Mouse (Mus musculus): Measurements from ENCODE around the gene Shld1. TPM values are rescaled to one million over a fixed set of nuclear protein-coding genes. Genes with fewer than 3 reads are reported as not detected.

The Shld1 gene
- polyA plus RNA-seq, 1 experiment from 2014 or later: 18.2 TPM

GRCm38 (mm10) chr2:132724561-132724960 is 37.8 kb downstream of the Shld1 start:
- H3K27me3 ChIP-seq: no peaks in the 10 kb centered on the region
- WGBS: 92% methylated on average over 7 of the region's 7 CpGs
- no peak for ATAC-seq (ENCODE audit: insufficient number of reproducible peaks, insufficient read depth, low FRiP score, low TSS enrichment, low read depth)
- H3K9me3 ChIP-seq: no peaks in the 10 kb centered on the region
- H3K4me2 ChIP-seq: no peak overlapping the region
- H3K4me1 ChIP-seq (replicated peaks): no peaks in the 10 kb centered on the region
- H3K4me3 ChIP-seq (replicated peaks): no peak overlapping the region
- no peaks in the 10 kb centered on the region for H3K36me3 ChIP-seq
- H3K9ac ChIP-seq (replicated peaks): no peak overlapping the region
- no peak overlapping the region for H3K27ac ChIP-seq

DNA sequence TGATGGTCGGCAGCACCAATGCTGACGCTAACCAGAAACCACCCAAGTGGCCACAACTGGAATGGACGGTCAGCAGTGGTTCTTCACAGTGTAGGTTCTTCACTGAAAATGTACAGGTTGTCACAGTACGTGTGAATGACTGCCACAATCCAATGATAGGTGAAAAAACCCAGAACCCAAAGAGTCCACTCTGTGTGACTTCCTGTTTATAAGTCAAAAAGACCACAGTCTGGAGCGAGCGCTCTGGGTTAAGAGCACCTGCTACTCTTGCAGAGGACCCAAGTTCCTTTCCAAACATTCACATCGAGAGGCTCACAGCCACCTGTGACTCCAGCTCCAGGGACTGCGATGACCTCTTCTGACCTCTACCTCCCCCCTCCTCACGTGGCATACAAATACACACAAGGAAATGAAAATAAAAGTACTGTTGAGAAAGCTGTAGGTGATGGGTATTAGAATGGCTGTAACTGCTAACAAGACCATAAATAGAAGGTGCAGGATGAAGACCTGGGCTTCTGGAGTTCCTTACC is 38.7 kb downstream of the Shld1 start:
- Histone ChIP-seq H3K4me1 (replicated peaks) (no peaks in the 10 kb centered on the region), H3K9ac (replicated peaks) (no peak overlapping the region), H3K27ac (no peak overlapping the region), H3K27me3 (no peaks in the 10 kb centered on the region), H3K4me3 (replicated peaks) (no peak overlapping the region), H3K9me3 (no peaks in the 10 kb centered on the region), H3K36me3 (no peaks in the 10 kb centered on the region), H3K4me2 (no peak overlapping the region)
- ATAC-seq (ENCODE audit: insufficient number of reproducible peaks, insufficient read depth, low FRiP score, low TSS enrichment, low read depth): no peak
- 85% methylated on average over 9 of the region's 9 CpGs for WGBS

DNA sequence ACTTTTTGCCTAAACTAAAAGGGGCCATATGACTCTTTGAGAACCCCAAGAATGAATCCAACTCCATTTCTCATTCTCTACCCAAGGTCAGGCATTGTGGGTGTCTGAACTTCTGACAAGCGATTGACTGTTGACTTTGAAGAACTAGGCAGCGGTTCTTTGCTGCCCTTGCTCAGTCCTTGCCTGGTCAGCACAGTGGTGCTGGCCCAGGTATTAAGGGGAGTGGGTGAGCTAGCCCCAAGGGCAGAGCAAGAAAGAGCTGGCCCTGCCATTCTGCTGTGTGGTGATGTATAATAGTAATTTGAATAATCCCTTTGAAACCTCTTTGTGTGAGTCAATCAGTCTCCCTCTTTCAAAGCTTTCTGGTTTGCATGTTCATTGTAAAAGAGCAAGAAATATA is 39.4 kb downstream of the Shld1 start:
- no peak overlapping the region for H3K27ac ChIP-seq
- no peaks in the 10 kb centered on the region for H3K9me3 ChIP-seq
- no peak overlapping the region for H3K9ac ChIP-seq (replicated peaks)
- ATAC-seq (ENCODE audit: insufficient number of reproducible peaks, insufficient read depth, low FRiP score, low TSS enrichment, low read depth): no peak
- H3K27me3 ChIP-seq: no peaks in the 10 kb centered on the region
- H3K4me2 ChIP-seq: no peak overlapping the region
- H3K4me3 ChIP-seq (replicated peaks): no peak overlapping the region
- 89% methylated on average over 2 of the region's 2 CpGs for WGBS
- no peaks in the 10 kb centered on the region for H3K36me3 ChIP-seq
- no peaks in the 10 kb centered on the region for H3K4me1 ChIP-seq (replicated peaks)

DNA sequence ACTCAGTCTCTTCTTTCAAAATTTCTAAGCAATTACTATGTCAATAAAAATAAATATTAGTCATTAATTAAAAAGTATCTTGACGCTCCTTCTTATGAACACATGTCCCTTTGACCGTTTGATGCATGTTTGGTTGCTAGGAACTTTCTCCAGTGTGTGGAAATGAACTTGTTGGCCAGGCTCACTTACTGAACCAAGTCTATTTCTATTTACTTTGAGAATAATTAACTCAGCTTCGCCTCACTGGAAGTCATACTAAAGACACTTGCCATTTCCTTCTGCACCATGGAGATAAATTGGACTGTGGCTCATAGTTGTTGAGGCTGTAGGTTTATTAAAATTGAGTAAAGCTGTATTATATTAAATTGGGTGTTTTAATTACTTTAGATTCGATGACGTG is 46.2 kb downstream of the Shld1 start:
- H3K9me3 ChIP-seq: no peaks in the 10 kb centered on the region
- no peaks in the 10 kb centered on the region for H3K36me3 ChIP-seq
- H3K4me1 ChIP-seq (replicated peaks): peaks cover 3% of the 10 kb centered on the region; the same call in 1 of the 2 replicates
- no peak for ATAC-seq (ENCODE audit: insufficient number of reproducible peaks, insufficient read depth, low FRiP score, low TSS enrichment, low read depth)
- H3K27me3 ChIP-seq: no peaks in the 10 kb centered on the region
- no peak overlapping the region for H3K4me3 ChIP-seq (replicated peaks)
- WGBS: 91% methylated on average over 5 of the region's 5 CpGs
- no peak overlapping the region for H3K27ac ChIP-seq
- H3K4me2 ChIP-seq: no peak overlapping the region
- no peak overlapping the region for H3K9ac ChIP-seq (replicated peaks)

- no peak for ATAC-seq (ENCODE audit: insufficient number of reproducible peaks, insufficient read depth, low FRiP score, low TSS enrichment, low read depth)
- Histone ChIP-seq H3K9ac (replicated peaks) (no peak overlapping the region), H3K4me2 (no peak overlapping the region), H3K27me3 (no peaks in the 10 kb centered on the region), H3K4me3 (replicated peaks) (no peak overlapping the region), H3K27ac (no peak overlapping the region), H3K36me3 (no peaks in the 10 kb centered on the region), H3K9me3 (no peaks in the 10 kb centered on the region), H3K4me1 (replicated peaks) (peaks cover 3% of the 10 kb centered on the region; the same call in 1 of the 2 replicates)
- whole genome bisulfite sequencing: 92% methylated on average over 10 of the region's 10 CpGs
Measured at GRCm38 (mm10) chr2:132733603-132734573, 47.2 kb downstream of the Shld1 start.

DNA sequence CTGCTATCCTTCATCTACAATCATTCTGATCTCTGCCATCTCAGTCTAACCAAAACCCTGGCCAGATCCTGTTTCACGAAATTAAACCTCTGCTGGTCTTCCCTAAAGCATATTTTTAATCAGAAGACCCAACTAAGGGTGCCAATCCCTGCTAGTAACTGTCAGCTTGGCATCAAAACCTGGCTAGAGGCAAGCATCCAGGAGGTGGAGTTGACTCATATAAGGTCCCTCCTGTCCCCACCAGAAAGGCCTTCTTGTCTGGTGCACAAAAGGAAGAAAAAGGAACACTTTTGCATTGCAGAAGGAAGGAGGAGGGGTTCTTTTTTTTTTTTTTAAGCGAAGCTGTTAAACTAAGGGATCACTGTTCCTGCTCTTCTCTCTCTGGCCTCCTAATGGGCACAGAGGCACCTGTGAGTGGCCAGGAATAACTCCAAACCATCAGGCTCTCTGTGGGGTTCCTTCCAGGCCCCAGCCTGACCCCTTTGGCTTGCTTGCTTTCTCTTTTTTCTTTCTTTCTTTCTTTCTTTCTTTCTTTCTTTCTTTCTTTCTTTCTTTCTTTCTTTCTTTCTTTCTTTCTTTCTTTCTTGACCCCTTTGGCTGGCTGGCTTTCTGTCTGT is 52.2 kb downstream of the Shld1 start:
- Histone ChIP-seq H3K27me3 (no peaks in the 10 kb centered on the region), H3K9me3 (no peaks in the 10 kb centered on the region), H3K4me1 (replicated peaks) (peaks cover 3% of the 10 kb centered on the region; the same call in 1 of the 2 replicates), H3K27ac (no peak overlapping the region), H3K9ac (replicated peaks) (no peak overlapping the region), H3K36me3 (no peaks in the 10 kb centered on the region), H3K4me2 (no peak overlapping the region), H3K4me3 (replicated peaks) (no peak overlapping the region)
- ATAC-seq (ENCODE audit: insufficient number of reproducible peaks, insufficient read depth, low FRiP score, low TSS enrichment, low read depth): no peak
- WGBS: 57% methylated on average over 2 of the region's 2 CpGs

GRCm38 (mm10) chr2:132741862-132742347 is 55.2 kb downstream of the Shld1 start:
- H3K27ac ChIP-seq: no peak overlapping the region
- H3K4me1 ChIP-seq (replicated peaks): peaks cover 3% of the 10 kb centered on the region; the same call in 1 of the 2 replicates
- H3K4me3 ChIP-seq (replicated peaks): no peak overlapping the region
- H3K9me3 ChIP-seq: no peaks in the 10 kb centered on the region
- no peaks in the 10 kb centered on the region for H3K27me3 ChIP-seq
- 77% methylated on average over 8 of the region's 8 CpGs for WGBS
- no peak overlapping the region for H3K4me2 ChIP-seq
- no peak overlapping the region for H3K9ac ChIP-seq (replicated peaks)
- H3K36me3 ChIP-seq: no peaks in the 10 kb centered on the region
- ATAC-seq (ENCODE audit: insufficient number of reproducible peaks, insufficient read depth, low FRiP score, low TSS enrichment, low read depth): no peak

DNA sequence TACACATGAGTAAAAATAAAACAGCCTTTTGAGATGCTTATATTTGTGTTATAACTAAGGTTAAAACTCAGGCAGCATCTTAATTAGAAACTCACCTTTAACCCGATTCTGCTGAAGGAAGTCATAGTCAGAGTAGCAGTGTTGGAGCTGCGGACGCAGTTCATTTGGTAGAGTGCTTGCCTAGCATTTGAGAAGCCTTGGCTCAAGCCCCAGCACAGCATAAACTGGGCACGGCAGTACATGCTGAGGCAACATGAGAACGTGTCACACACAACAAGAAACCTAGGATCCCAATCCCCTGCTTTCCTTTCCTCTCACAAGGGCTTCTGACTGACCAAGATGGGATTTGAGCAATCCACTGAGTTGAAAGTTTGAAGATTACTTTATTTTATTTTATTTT is 58.1 kb downstream of the Shld1 start:
- 91% methylated on average over 5 of the region's 5 CpGs for WGBS
- H3K27me3 ChIP-seq: no peaks in the 10 kb centered on the region
- no peaks in the 10 kb centered on the region for H3K4me1 ChIP-seq (replicated peaks)
- H3K4me3 ChIP-seq (replicated peaks): no peak overlapping the region
- no peak overlapping the region for H3K9ac ChIP-seq (replicated peaks)
- no peak for ATAC-seq (ENCODE audit: insufficient number of reproducible peaks, insufficient read depth, low FRiP score, low TSS enrichment, low read depth)
- no peaks in the 10 kb centered on the region for H3K36me3 ChIP-seq
- H3K4me2 ChIP-seq: no peak overlapping the region
- no peak overlapping the region for H3K27ac ChIP-seq
- no peaks in the 10 kb centered on the region for H3K9me3 ChIP-seq

DNA sequence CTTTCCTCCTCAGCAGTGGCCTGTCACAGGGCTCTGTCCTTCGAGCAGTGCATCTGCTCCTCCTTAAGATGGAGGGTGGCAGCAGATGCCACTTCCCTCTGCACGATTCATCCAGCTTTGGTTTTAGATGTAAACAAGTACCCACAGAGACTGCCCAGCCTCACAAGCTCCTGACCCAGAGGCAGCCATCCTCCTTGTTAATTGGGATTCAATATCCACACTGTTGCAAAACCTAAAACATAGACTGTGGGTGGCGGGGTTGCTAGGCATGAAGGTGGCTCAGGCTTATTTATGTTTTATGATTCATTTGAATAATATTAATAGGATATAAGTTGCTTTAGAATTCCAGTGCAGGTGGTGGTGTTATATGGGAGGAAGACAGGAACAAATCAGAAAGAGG is 59.4 kb downstream of the Shld1 start:
- Histone ChIP-seq H3K4me1 (replicated peaks) (no peaks in the 10 kb centered on the region), H3K9me3 (no peaks in the 10 kb centered on the region), H3K4me3 (replicated peaks) (no peak overlapping the region), H3K27me3 (no peaks in the 10 kb centered on the region), H3K4me2 (no peak overlapping the region), H3K27ac (no peak overlapping the region), H3K36me3 (no peaks in the 10 kb centered on the region), H3K9ac (replicated peaks) (no peak overlapping the region)
- 92% methylated on average over 3 of the region's 3 CpGs for WGBS
- ATAC-seq (ENCODE audit: insufficient number of reproducible peaks, insufficient read depth, low FRiP score, low TSS enrichment, low read depth): no peak

DNA sequence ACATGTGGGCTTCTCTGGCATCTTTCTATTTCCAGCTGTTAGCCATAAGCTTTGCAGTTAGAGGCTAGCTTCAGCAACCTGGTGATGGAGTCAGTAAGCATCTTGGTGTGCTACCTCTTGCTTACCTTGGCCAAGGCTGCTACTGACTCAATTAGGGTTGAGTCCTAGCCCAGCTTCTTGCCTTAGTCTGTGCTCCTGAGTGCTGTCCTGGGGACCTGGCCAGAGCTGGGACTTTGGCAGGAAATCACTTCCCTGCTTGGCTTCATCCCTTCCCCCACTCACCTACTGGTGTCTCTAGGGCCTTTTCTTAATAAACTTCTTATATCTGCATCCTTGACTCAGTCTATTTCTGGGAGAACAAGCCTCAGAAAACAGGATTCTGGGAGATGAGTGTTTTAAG is 64.0 kb downstream of the Shld1 start:
- Histone ChIP-seq H3K27me3 (no peaks in the 10 kb centered on the region), H3K4me2 (no peak overlapping the region), H3K4me1 (replicated peaks) (no peaks in the 10 kb centered on the region), H3K4me3 (replicated peaks) (no peak overlapping the region), H3K27ac (no peak overlapping the region), H3K9me3 (no peaks in the 10 kb centered on the region), H3K9ac (replicated peaks) (no peak overlapping the region), H3K36me3 (no peaks in the 10 kb centered on the region)
- no peak for ATAC-seq (ENCODE audit: insufficient number of reproducible peaks, insufficient read depth, low FRiP score, low TSS enrichment, low read depth)

All from limb, embryonic 12.5 days (tissue).